Mouse (Mus musculus): ENCODE measurements around the gene Olfr155.

The Olfr155 gene

GRCm38 (mm10) chr4:43851265-43851664 is at the start of gene Olfr155:
TSS of gene Olfr155 (plus strand) at chr4:43851565.
- in situ Hi-C loops (cut with MboI, MseI), result loop anchor here (5.0 kb wide), 1 partner anchor 84 kb away; no protein-coding TSS in a partner anchor

- in situ Hi-C loops (cut with MboI, MseI), result loop anchor here (10.0 kb wide), 1 partner anchor 188 kb away; the partner anchor contains the start of gene Npr2
These were observed 28.3 kb upstream of the Olfr155 start for GRCm38 (mm10) chr4:43822896-43823550.

- in situ Hi-C loops (cut with MboI, MseI), result loop anchor here (10.0 kb wide), 1 partner anchor 189 kb away; the partner anchor contains the start of gene Npr2
These were observed 27.5 kb upstream of the Olfr155 start, which contains the start of gene Olfr156 for GRCm38 (mm10) chr4:43823845-43824337. TSS of gene Olfr156 (minus strand) at chr4:43823895.

- in situ Hi-C loops (cut with MboI, MseI), result loop anchor here (10.0 kb wide), 1 partner anchor 194 kb away; the partner anchor contains the start of gene Npr2
These were observed 22.6 kb upstream of the Olfr155 start for GRCm38 (mm10) chr4:43828806-43829205.

GRCm38 (mm10) chr4:43832031-43832430 is 19.3 kb upstream of the Olfr155 start:
- in situ Hi-C loops (cut with MboI, MseI), result no loop called here

GRCm38 (mm10) chr4:43833752-43834151 is 17.6 kb upstream of the Olfr155 start:
- in situ Hi-C loops (cut with MboI, MseI), result no loop called here

GRCm38 (mm10) chr4:43834749-43835148 is 16.6 kb upstream of the Olfr155 start:
- in situ Hi-C loops (cut with MboI, MseI), result no loop called here

GRCm38 (mm10) chr4:43838326-43838725 is 13.0 kb upstream of the Olfr155 start:
- in situ Hi-C loops (cut with MboI, MseI), result no loop called here

GRCm38 (mm10) chr4:43840101-43840500 is 11.3 kb upstream of the Olfr155 start, which contains the start of gene Olfr157:
TSS of gene Olfr157 (minus strand) at chr4:43840201.
- in situ Hi-C loops (cut with MboI, MseI), result no loop called here

- in situ Hi-C loops (cut with MboI, MseI), result loop anchor here (5.0 kb wide), 1 partner anchor 87 kb away; no protein-coding TSS in a partner anchor
These were observed 2.7 kb downstream of the Olfr155 start for GRCm38 (mm10) chr4:43854101-43854500.

- in situ Hi-C loops (cut with MboI, MseI), result no loop called here
These were observed 8.5 kb downstream of the Olfr155 start for GRCm38 (mm10) chr4:43859886-43860285.

GRCm38 (mm10) chr4:43860744-43861519 is 9.6 kb downstream of the Olfr155 start:
- in situ Hi-C loops (cut with MboI, MseI), result no loop called here

- in situ Hi-C loops (cut with MboI, MseI), result no loop called here
These were observed 11.9 kb downstream of the Olfr155 start for GRCm38 (mm10) chr4:43863298-43863697.

GRCm38 (mm10) chr4:43869821-43870220 is 18.5 kb downstream of the Olfr155 start:
- in situ Hi-C loops (cut with MboI, MseI), result loop anchor here (5.0 kb wide), 1 partner anchor 58 kb away; no protein-coding TSS in a partner anchor

GRCm38 (mm10) chr4:43874501-43874900 is 23.1 kb downstream of the Olfr155 start:
- in situ Hi-C loops (cut with MboI, MseI), result no loop called here

GRCm38 (mm10) chr4:43875160-43875918 is 24.0 kb downstream of the Olfr155 start, which contains the start of gene Reck:
TSS of gene Reck (plus strand) at chr4:43875530.
- in situ Hi-C loops (cut with MboI, MseI), result no loop called here

GRCm38 (mm10) chr4:43875919-43876411 is 24.6 kb downstream of the Olfr155 start:
- in situ Hi-C loops (cut with MboI, MseI), result no loop called here

- in situ Hi-C loops (cut with MboI, MseI), result no loop called here
These were observed 25.9 kb downstream of the Olfr155 start for GRCm38 (mm10) chr4:43877230-43877629.

- in situ Hi-C loops (cut with MboI, MseI), result no loop called here
These were observed 26.9 kb downstream of the Olfr155 start for GRCm38 (mm10) chr4:43878121-43878776.

- in situ Hi-C loops (cut with MboI, MseI), result no loop called here
These were observed 28.2 kb downstream of the Olfr155 start for GRCm38 (mm10) chr4:43879566-43879965.

GRCm38 (mm10) chr4:43884196-43884595 is 32.8 kb downstream of the Olfr155 start:
- in situ Hi-C loops (cut with MboI, MseI), result no loop called here
